Comparison of ENCODE assay signal across 8 mouse cellular contexts in genomic region chr1:132416943-132417290, GRCm38 (mm10). TPM values are rescaled to one million over a fixed set of nuclear protein-coding genes. Genes with fewer than 3 reads are reported as not detected.
A peak's percentile ranks its signal among the peaks of the same experiment; 100 is the strongest.
DNase-seq lines count a peak whose midpoint lies in the region; ATAC-seq and TF ChIP-seq lines count a peak whose summit lies in the region.

No protein-coding gene starts in this region.

- DNase-seq in liver, adult 2 months (ENCODE audit: extremely low read depth, low read depth, low spot score): no peak
- no peak for DNase-seq in liver
- no peak for DNase-seq in embryonic facial prominence, embryonic 14.5 days (ENCODE audit: low spot score)
- no peak for DNase-seq in spleen, postnatal 36 days (ENCODE audit: low spot score in 2 of 2)
- DNase-seq in adrenal gland, postnatal 14 days: no peak
- DNase-seq in embryo, embryonic 10.5 days (ENCODE audit: low spot score): no peak

- peaks cover 5% of the 10 kb centered on the region; the same call in 1 of the 2 replicates for H3K79me2 ChIP-seq in liver, adult 2 months (ENCODE audit: control insufficient read depth, insufficient read depth, low read length)
- peaks cover 33% of the 10 kb centered on the region for H3K79me2 ChIP-seq in myocyte (ENCODE audit: control insufficient read depth, insufficient read depth)

- peak overlapping the region; percentile 69 for H3K4me2 ChIP-seq in embryonic facial prominence, embryonic 14.5 days (ENCODE audit: low read depth, low read length)
- H3K4me2 ChIP-seq in intestine, embryonic 15.5 days (replicated peaks): peak overlapping the region; percentile 87
- H3K4me2 ChIP-seq in myocyte (ENCODE audit: low read depth): peak overlapping the region; percentile 88

- peak overlapping the region; percentile 82 for H3K9ac ChIP-seq in liver, adult 2 months (ENCODE audit: low read depth, low read length)
- peak overlapping the region; percentile 95 for H3K9ac ChIP-seq in embryonic facial prominence, embryonic 14.5 days (ENCODE audit: low read depth, low read length)
- peak overlapping the region; percentile 88 for H3K9ac ChIP-seq in intestine, embryonic 15.5 days

- no peak for ATAC-seq in embryonic facial prominence, embryonic 14.5 days (ENCODE audit: low read depth)
- ATAC-seq in intestine, embryonic 15.5 days: no peak

- no peak for TF ChIP-seq POLR2A in liver, adult 2 months (IDR thresholded peaks at IDR 0.05; ENCODE audit: extremely low read depth, insufficient read depth, low read length)
- TF ChIP-seq POLR2A in myocyte (IDR thresholded peaks at IDR 0.05; ENCODE audit: insufficient read length, low read depth): no peak

- peak overlapping the region; percentile 74 for H3K4me3 ChIP-seq in liver, adult 2 months (ENCODE audit: insufficient read depth, low read depth, low read length)
- H3K4me3 ChIP-seq in embryonic facial prominence, embryonic 14.5 days (ENCODE audit: low read depth, low read length): peak overlapping the region; percentile 88
- peak overlapping the region; percentile 74 for H3K4me3 ChIP-seq in intestine, embryonic 15.5 days (replicated peaks)
- peak overlapping the region; percentile 62 for H3K4me3 ChIP-seq in myocyte

- H3ac ChIP-seq in myocyte (ENCODE audit: control insufficient read depth, insufficient read length): no peak overlapping the region

- H3K27me3 ChIP-seq in liver, adult 2 months (ENCODE audit: control insufficient read depth, insufficient read depth, low read length): no peaks in the 10 kb centered on the region
- H3K27me3 ChIP-seq in embryonic facial prominence, embryonic 14.5 days (replicated peaks; ENCODE audit: control insufficient read depth, insufficient read depth, low read length): no peaks in the 10 kb centered on the region
- H3K27me3 ChIP-seq in intestine, embryonic 15.5 days (replicated peaks): no peaks in the 10 kb centered on the region
- no peaks in the 10 kb centered on the region for H3K27me3 ChIP-seq in myocyte (ENCODE audit: control insufficient read depth, insufficient read depth, insufficient read length)

- no peak for TF ChIP-seq CTCF in liver, adult 2 months (IDR thresholded peaks at IDR 0.05; ENCODE audit: low read depth, low read length)

- H3K36me3 ChIP-seq in liver, adult 2 months (ENCODE audit: control insufficient read depth, insufficient read depth, low read length): no peaks in the 10 kb centered on the region
- no peaks in the 10 kb centered on the region; the same call in 1 of the 2 replicates for H3K36me3 ChIP-seq in embryonic facial prominence, embryonic 14.5 days (ENCODE audit: control insufficient read depth, insufficient read depth, low read length)
- no peaks in the 10 kb centered on the region for H3K36me3 ChIP-seq in intestine, embryonic 15.5 days
- H3K36me3 ChIP-seq in myocyte (ENCODE audit: control insufficient read depth, insufficient read depth): no peaks in the 10 kb centered on the region

- WGBS in liver, adult 2 months: 16% methylated on average over 6 of the region's 6 CpGs
- 12% methylated on average over 6 of the region's 6 CpGs for WGBS in embryonic facial prominence, embryonic 14.5 days
- 15% methylated on average over 6 of the region's 6 CpGs for WGBS in intestine, embryonic 15.5 days

- peak overlapping the region; percentile 46 for H3K27ac ChIP-seq in liver, adult 2 months (replicated peaks; ENCODE audit: insufficient read depth, low read depth, low read length)
- H3K27ac ChIP-seq in embryonic facial prominence, embryonic 14.5 days (replicated peaks; ENCODE audit: low read depth, low read length): peak overlapping the region; percentile 92
- H3K27ac ChIP-seq in intestine, embryonic 15.5 days: peak overlapping the region; percentile 91

- peaks cover 3% of the 10 kb centered on the region for H3K4me1 ChIP-seq in liver, adult 2 months (ENCODE audit: control insufficient read depth, insufficient read depth, low read length)
- peaks cover 18% of the 10 kb centered on the region; the same call in 1 of the 2 replicates for H3K4me1 ChIP-seq in embryonic facial prominence, embryonic 14.5 days (ENCODE audit: control insufficient read depth, insufficient read depth, low read length)
- H3K4me1 ChIP-seq in intestine, embryonic 15.5 days (replicated peaks): no peaks in the 10 kb centered on the region; the same call in 1 of the 2 replicates

- no peaks in the 10 kb centered on the region for H3K9me3 ChIP-seq in embryonic facial prominence, embryonic 14.5 days (ENCODE audit: control insufficient read depth, low read length)
- H3K9me3 ChIP-seq in intestine, embryonic 15.5 days: no peaks in the 10 kb centered on the region

TF ChIP-seq in myocyte, 11 proteins besides CTCF, POLR2A, EP300 and RAD21:
- TF ChIP-seq TCF12 (IDR thresholded peaks at IDR 0.05; ENCODE audit: insufficient read depth, poor library complexity, severe bottlenecking) (no peak), E2F4 (IDR thresholded peaks at IDR 0.05; ENCODE audit: insufficient read depth) (no peak), MYOD1 (IDR thresholded peaks at IDR 0.05; ENCODE audit: control insufficient read depth in 1 of 3, insufficient read length in 2 of 3, low read depth in 2 of 3) (no peak), POLR2AphosphoS2 (IDR thresholded peaks at IDR 0.05; ENCODE audit: insufficient read length, low read depth) (no peak), TCF3 (IDR thresholded peaks at IDR 0.05; ENCODE audit: insufficient read length, low read depth) (no peak), MYOG (IDR thresholded peaks at IDR 0.05; ENCODE audit: control insufficient read depth in 1 of 3, insufficient read depth in 1 of 3, insufficient read length in 2 of 3, low read depth in 2 of 3) (no peak), USF1 (IDR thresholded peaks at IDR 0.05; ENCODE audit: low read depth) (no peak), SRF (IDR thresholded peaks at IDR 0.05; ENCODE audit: control insufficient read depth, insufficient read length, low read depth) (no peak), REST (IDR thresholded peaks at IDR 0.05; ENCODE audit: insufficient read depth, insufficient read length) (no peak), MAX (IDR thresholded peaks at IDR 0.05; ENCODE audit: low read depth) (no peak), CEBPB (IDR thresholded peaks at IDR 0.05; ENCODE audit: insufficient read depth, poor library complexity, severe bottlenecking) (no peak)
TF ChIP-seq in myocyte: peak in this region for 0.

RNA-seq across cellular contexts. Expression of gene Dstyk, which starts 0.4 kb away (rescaled TPM):
- 8.9 and 10.1 TPM in 2 replicates for total RNA-seq in liver, adult 2 months (2014; rRNA removed)
- 3.6 and 4.1 TPM in 2 replicates for polyA plus RNA-seq in liver, adult 2 months (2012; rRNA removed)
- 15.6 and 16.1 TPM in 2 replicates for polyA plus RNA-seq in embryonic facial prominence, embryonic 14.5 days (2014; fragmentation: Nextera tagmentation; extraction: Ambion mirVana)
- 8.9 and 9.0 TPM in 2 replicates for polyA plus RNA-seq in intestine, embryonic 15.5 days (2015; fragmentation: Nextera tagmentation; extraction: Ambion mirVana)
- 6.9 TPM for polyA plus RNA-seq in myocyte (2012; fragmentation: generic; extraction: Trizol)
- total RNA-seq in adrenal gland, postnatal 14 days (2021): 20.1 and 23.2 TPM in 2 replicates

RNA-seq across cellular contexts. Expression of gene Tmcc2, which starts 25.8 kb away (rescaled TPM):
- total RNA-seq in liver, adult 2 months (2014; rRNA removed): 1.6 and 1.9 TPM in 2 replicates
- 2.2 and 2.5 TPM in 2 replicates for polyA plus RNA-seq in liver, adult 2 months (2012; rRNA removed)
- polyA plus RNA-seq in embryonic facial prominence, embryonic 14.5 days (2014; fragmentation: Nextera tagmentation; extraction: Ambion mirVana): 10.2 and 11.6 TPM in 2 replicates
- 11.4 and 15.5 TPM in 2 replicates for polyA plus RNA-seq in intestine, embryonic 15.5 days (2015; fragmentation: Nextera tagmentation; extraction: Ambion mirVana)
- polyA plus RNA-seq in myocyte (2012; fragmentation: generic; extraction: Trizol): 35.2 TPM
- 12.1 and 26.9 TPM in 2 replicates for total RNA-seq in adrenal gland, postnatal 14 days (2021)
